Mouse (Mus musculus): ENCODE data around the gene Tmprss11c. TPM values are rescaled to one million over a fixed set of nuclear protein-coding genes. Genes with fewer than 3 reads are reported as not detected.

The Tmprss11c gene
- polyA plus RNA-seq, 2 experiments = not detected

GRCm38 (mm10) chr5:86244880-86245279 is 44.2 kb downstream of the Tmprss11c start:
- no peaks in the 10 kb centered on the region for H3K4me1 ChIP-seq (ENCODE audit: control insufficient read depth, insufficient read depth, low read length)
- H3K4me2 ChIP-seq (replicated peaks; ENCODE audit: low read depth, low read length, severe bottlenecking) = no peak overlapping the region
- no peak for ATAC-seq (ENCODE audit: low FRiP score, low read depth)
- no peak for TF ChIP-seq POLR2A (IDR thresholded peaks at IDR 0.05; ENCODE audit: borderline replicate concordance, extremely low read depth, insufficient read depth, insufficient read length)
- no peak overlapping the region for H3K27ac ChIP-seq (replicated peaks; ENCODE audit: low read depth, low read length)
- no peaks in the 10 kb centered on the region for H3K36me3 ChIP-seq (ENCODE audit: control insufficient read depth, insufficient read depth, low read length)
- no peaks in the 10 kb centered on the region for H3K27me3 ChIP-seq (ENCODE audit: control insufficient read depth, insufficient read depth, low read length)
- H3K4me3 ChIP-seq (replicated peaks; ENCODE audit: low read length) = no peak overlapping the region
- WGBS = 47% methylated on average over 1 of the region's 1 CpGs
- no peaks in the 10 kb centered on the region for H3K9me3 ChIP-seq (ENCODE audit: control insufficient read depth, low read length)
- no peak for DNase-seq (ENCODE audit: low spot score)
- H3K9ac ChIP-seq (ENCODE audit: low read depth, low read length, severe bottlenecking) = no peak overlapping the region

GRCm38 (mm10) chr5:86244275-86244674 is 44.8 kb downstream of the Tmprss11c start:
- DNase-seq (ENCODE audit: low spot score) = no peak
- no peak for TF ChIP-seq POLR2A (IDR thresholded peaks at IDR 0.05; ENCODE audit: borderline replicate concordance, extremely low read depth, insufficient read depth, insufficient read length)
- ATAC-seq (ENCODE audit: low FRiP score, low read depth) = no peak

GRCm38 (mm10) chr5:86227156-86227853 is 61.8 kb downstream of the Tmprss11c start:
- Histone ChIP-seq H3K27ac (replicated peaks; ENCODE audit: low read depth, low read length) (no peak overlapping the region), H3K9ac (ENCODE audit: low read depth, low read length, severe bottlenecking) (no peak overlapping the region), H3K4me2 (replicated peaks; ENCODE audit: low read depth, low read length, severe bottlenecking) (no peak overlapping the region), H3K27me3 (ENCODE audit: control insufficient read depth, insufficient read depth, low read length) (no peaks in the 10 kb centered on the region), H3K4me1 (ENCODE audit: control insufficient read depth, insufficient read depth, low read length) (no peaks in the 10 kb centered on the region), H3K9me3 (ENCODE audit: control insufficient read depth, low read length) (no peaks in the 10 kb centered on the region), H3K36me3 (ENCODE audit: control insufficient read depth, insufficient read depth, low read length) (no peaks in the 10 kb centered on the region), H3K4me3 (replicated peaks; ENCODE audit: low read length) (no peak overlapping the region)
- 65% methylated on average over 5 of the region's 5 CpGs for WGBS
- TF ChIP-seq POLR2A (IDR thresholded peaks at IDR 0.05; ENCODE audit: borderline replicate concordance, extremely low read depth, insufficient read depth, insufficient read length) = no peak
- ATAC-seq (ENCODE audit: low FRiP score, low read depth) (no peak), DNase-seq (ENCODE audit: low spot score) (no peak)

More at GRCm38 (mm10) chr5:86244275-86244674, 44.8 kb downstream of the Tmprss11c start:
- no peaks in the 10 kb centered on the region for H3K36me3 ChIP-seq (ENCODE audit: control insufficient read depth, insufficient read depth, low read length)
- H3K4me3 ChIP-seq (replicated peaks; ENCODE audit: low read length) = no peak overlapping the region
- no peaks in the 10 kb centered on the region for H3K9me3 ChIP-seq (ENCODE audit: control insufficient read depth, low read length)
- no peaks in the 10 kb centered on the region for H3K27me3 ChIP-seq (ENCODE audit: control insufficient read depth, insufficient read depth, low read length)
- 82% methylated on average over 3 of the region's 3 CpGs for WGBS
- H3K4me1 ChIP-seq (ENCODE audit: control insufficient read depth, insufficient read depth, low read length) = no peaks in the 10 kb centered on the region
- H3K9ac ChIP-seq (ENCODE audit: low read depth, low read length, severe bottlenecking) = no peak overlapping the region
- no peak overlapping the region for H3K4me2 ChIP-seq (replicated peaks; ENCODE audit: low read depth, low read length, severe bottlenecking)
- no peak overlapping the region for H3K27ac ChIP-seq (replicated peaks; ENCODE audit: low read depth, low read length)

- Histone ChIP-seq H3K4me1 (ENCODE audit: control insufficient read depth, insufficient read depth, low read length) (no peaks in the 10 kb centered on the region), H3K9ac (ENCODE audit: low read depth, low read length, severe bottlenecking) (no peak within 1 kb of the TSS), H3K4me3 (replicated peaks; ENCODE audit: low read length) (no peak within 1 kb of the TSS), H3K4me2 (replicated peaks; ENCODE audit: low read depth, low read length, severe bottlenecking) (no peak within 1 kb of the TSS), H3K27ac (replicated peaks; ENCODE audit: low read depth, low read length) (no peak within 1 kb of the TSS), H3K27me3 (ENCODE audit: control insufficient read depth, insufficient read depth, low read length) (no peaks in the 10 kb centered on the region), H3K9me3 (ENCODE audit: control insufficient read depth, low read length) (no peaks in the 10 kb centered on the region), H3K36me3 (ENCODE audit: control insufficient read depth, insufficient read depth, low read length) (no peaks in the 10 kb centered on the region)
- no peak for TF ChIP-seq POLR2A (IDR thresholded peaks at IDR 0.05; ENCODE audit: borderline replicate concordance, extremely low read depth, insufficient read depth, insufficient read length)
- ATAC-seq (ENCODE audit: low FRiP score, low read depth) (no peak), DNase-seq (ENCODE audit: low spot score) (no peak)
- 89% methylated on average over 10 of the region's 10 CpGs for WGBS
Measured at GRCm38 (mm10) chr5:86197801-86198200, 91.3 kb downstream of the Tmprss11c start, which contains the start of gene Gnrhr. Gnrhr (minus strand) TSS chr5:86197901.

GRCm38 (mm10) chr5:86191356-86191755 is 97.8 kb downstream of the Tmprss11c start:
- Histone ChIP-seq H3K9ac (ENCODE audit: low read depth, low read length, severe bottlenecking) (no peak overlapping the region), H3K27me3 (ENCODE audit: control insufficient read depth, insufficient read depth, low read length) (no peaks in the 10 kb centered on the region), H3K9me3 (ENCODE audit: control insufficient read depth, low read length) (no peaks in the 10 kb centered on the region), H3K4me2 (replicated peaks; ENCODE audit: low read depth, low read length, severe bottlenecking) (no peak overlapping the region), H3K36me3 (ENCODE audit: control insufficient read depth, insufficient read depth, low read length) (no peaks in the 10 kb centered on the region), H3K4me1 (ENCODE audit: control insufficient read depth, insufficient read depth, low read length) (no peaks in the 10 kb centered on the region), H3K27ac (replicated peaks; ENCODE audit: low read depth, low read length) (no peak overlapping the region), H3K4me3 (replicated peaks; ENCODE audit: low read length) (no peak overlapping the region)
- TF ChIP-seq POLR2A (IDR thresholded peaks at IDR 0.05; ENCODE audit: borderline replicate concordance, extremely low read depth, insufficient read depth, insufficient read length) = no peak
- WGBS = 13% methylated on average over 4 of the region's 4 CpGs
- DNase-seq (ENCODE audit: low spot score) = peak; percentile 73
- ATAC-seq (ENCODE audit: low FRiP score, low read depth) = no peak

Measured in limb, embryonic 14.5 days (tissue).